Mouse (Mus musculus): ENCODE data around the gene Pank1.

Gene Pank1

GRCm38 (mm10) chr19:34881160-34881559 lies 1.9 kb upstream of the Pank1 start:
- no peak for DNase-seq (ENCODE audit: low read depth, low spot score)

GRCm38 (mm10) chr19:34879624-34880023 lies 369 bp upstream of the Pank1 start:
- no peak for DNase-seq (ENCODE audit: low read depth, low spot score)

GRCm38 (mm10) chr19:34877898-34878602 lies 1.2 kb downstream of the Pank1 start:
- DNase-seq (ENCODE audit: low read depth, low spot score) = peak; percentile 96

GRCm38 (mm10) chr19:34876676-34877075 lies 2.6 kb downstream of the Pank1 start:
- DNase-seq (ENCODE audit: low read depth, low spot score) = no peak

GRCm38 (mm10) chr19:34869375-34869774 lies 9.9 kb downstream of the Pank1 start:
- DNase-seq (ENCODE audit: low read depth, low spot score) = no peak

GRCm38 (mm10) chr19:34868093-34868741 lies 11.0 kb downstream of the Pank1 start:
- no peak for DNase-seq (ENCODE audit: low read depth, low spot score)

- no peak for DNase-seq (ENCODE audit: low read depth, low spot score)
Measured at GRCm38 (mm10) chr19:34863737-34864136, 15.5 kb downstream of the Pank1 start.

- no peak for DNase-seq (ENCODE audit: low read depth, low spot score)
Measured at GRCm38 (mm10) chr19:34856021-34856651, 23.1 kb downstream of the Pank1 start.

GRCm38 (mm10) chr19:34851161-34851560 lies 28.1 kb downstream of the Pank1 start:
- no peak for DNase-seq (ENCODE audit: low read depth, low spot score)

- DNase-seq (ENCODE audit: low read depth, low spot score) = no peak
Measured at GRCm38 (mm10) chr19:34849426-34849825, 29.8 kb downstream of the Pank1 start.

GRCm38 (mm10) chr19:34848164-34848563 lies 31.1 kb downstream of the Pank1 start:
- DNase-seq (ENCODE audit: low read depth, low spot score) = no peak

- DNase-seq (ENCODE audit: low read depth, low spot score) = no peak
Measured at GRCm38 (mm10) chr19:34847103-34847502, 32.2 kb downstream of the Pank1 start.

GRCm38 (mm10) chr19:34846508-34847038 lies 32.7 kb downstream of the Pank1 start:
- DNase-seq (ENCODE audit: low read depth, low spot score) = no peak

GRCm38 (mm10) chr19:34846005-34846404 lies 33.2 kb downstream of the Pank1 start:
- no peak for DNase-seq (ENCODE audit: low read depth, low spot score)

- DNase-seq (ENCODE audit: low read depth, low spot score) = no peak
Measured at GRCm38 (mm10) chr19:34845331-34845730, 33.9 kb downstream of the Pank1 start.

GRCm38 (mm10) chr19:34844760-34845159 lies 34.5 kb downstream of the Pank1 start:
- no peak for DNase-seq (ENCODE audit: low read depth, low spot score)

- DNase-seq (ENCODE audit: low read depth, low spot score) = no peak
Measured at GRCm38 (mm10) chr19:34844047-34844446, 35.2 kb downstream of the Pank1 start.

- DNase-seq (ENCODE audit: low read depth, low spot score) = no peak
Measured at GRCm38 (mm10) chr19:34841719-34842506, 37.3 kb downstream of the Pank1 start.

GRCm38 (mm10) chr19:34838624-34839023 lies 40.6 kb downstream of the Pank1 start:
- no peak for DNase-seq (ENCODE audit: low read depth, low spot score)

- no peak for DNase-seq (ENCODE audit: low read depth, low spot score)
Measured at GRCm38 (mm10) chr19:34831702-34832101, 47.6 kb downstream of the Pank1 start.

GRCm38 (mm10) chr19:34827916-34828635 lies 51.2 kb downstream of the Pank1 start:
- DNase-seq (ENCODE audit: low read depth, low spot score) = no peak

Measured in ZHBTc4 (cell line).